Mouse (Mus musculus) thymus, adult 2 months (tissue): ENCODE measurements around the gene Arl15. TPM values are rescaled to one million over a fixed set of nuclear protein-coding genes. Genes with fewer than 3 reads are reported as not detected.

ENCODE experiments used
- DNase-seq: peaks from one replicate; pipeline ENCODE4 v3.0.0; 2021
- H3K27ac ChIP-seq: fragments of 200-500 bp; 2 replicates; pipeline ENCODE4 v1.5.1; 2012; ENCODE audit warnings: low read length, control low read depth; ENCODE audit not compliant: control insufficient read depth, insufficient read depth
- H3K27me3 ChIP-seq: fragments of 200-500 bp; 2 replicates; pipeline ENCODE4 v1.6.1; 2012; ENCODE audit warnings: mild to moderate bottlenecking, low read length, moderate library complexity, mixed read lengths; ENCODE audit not compliant: control insufficient read depth, insufficient read depth
- H3K36me3 ChIP-seq: fragments of 200-500 bp; 2 replicates; pipeline ENCODE4 v1.6.1; 2012; ENCODE audit warnings: mild to moderate bottlenecking, low read length, moderate library complexity; ENCODE audit not compliant: control insufficient read depth, insufficient read depth
- H3K4me1 ChIP-seq: fragments of 200-500 bp; replicated peaks from 2 replicates; pipeline ENCODE4 v1.6.1; 2012; ENCODE audit warnings: low read length; ENCODE audit not compliant: control insufficient read depth, insufficient read depth
- H3K4me3 ChIP-seq: fragments of 200-500 bp; 2 replicates; pipeline ENCODE4 v1.5.1; 2012; ENCODE audit warnings: mild to moderate bottlenecking, low read length, control low read depth, moderate library complexity; ENCODE audit not compliant: control insufficient read depth, insufficient read depth
- CTCF ChIP-seq: fragments of 200-500 bp; IDR thresholded peaks from 2 replicates; pipeline ENCODE4 v1.5.1; 2012; ENCODE audit warnings: mild to moderate bottlenecking, control low read depth, low read length, moderate library complexity, borderline replicate concordance; ENCODE audit not compliant: control insufficient read depth, poor library complexity, insufficient read depth; ENCODE audit errors: extremely low read depth
- POLR2A ChIP-seq: fragments of 200-500 bp; IDR thresholded peaks from 2 replicates; pipeline ENCODE4 v1.6.1; 2012; ENCODE audit warnings: mild to moderate bottlenecking, low read length, control low read depth, moderate library complexity; ENCODE audit not compliant: control insufficient read depth, poor library complexity, insufficient read depth; ENCODE audit errors: extremely low read depth
- WGBS: fragments of 180-500 bp; shearing (Covaris S2); methylation state at CpG from one replicate; pipeline ENCODE4 v1.1.7; 2018; 5-methylcytosine and 5-hydroxymethylcytosine counted together
- polyA plus RNA-seq: library from polyadenylated mRNA; depleted of rRNA; stranded (reverse); fragments of >200 nt; gene quantifications from 2 replicates; pipeline ENCODE4 v1.2.3, GENCODE M21; 2012; rRNA removed

The Arl15 gene
- polyA plus RNA-seq = 4.9 and 5.5 TPM in 2 replicates

- H3K27ac ChIP-seq = peak within 1 kb of the TSS; percentile 19; the same call in 1 of the 2 replicates
- H3K36me3 ChIP-seq = no peaks in the 10 kb centered on the region
- peak within 1 kb of the TSS; percentile 59 for H3K4me3 ChIP-seq
- no peaks in the 10 kb centered on the region for H3K27me3 ChIP-seq
- WGBS = under 1% methylated on average over 49 of the region's 49 CpGs
- peak; percentile 99 for DNase-seq
- peaks cover 14% of the 10 kb centered on the region for H3K4me1 ChIP-seq
- peak; percentile 78 for TF ChIP-seq CTCF
- peak; percentile 100 for TF ChIP-seq POLR2A
Observed at GRCm38 (mm10) chr13:113794039-113794704, at the start of gene Arl15. Gene Arl15 (plus strand): TSS chr13:113794505.

- TF ChIP-seq CTCF (no peak), POLR2A (no peak)
- Histone ChIP-seq H3K4me1 (no peaks in the 10 kb centered on the region), H3K27me3 (no peaks in the 10 kb centered on the region), H3K4me3 (no peak overlapping the region), H3K36me3 (no peaks in the 10 kb centered on the region), H3K27ac (no peak overlapping the region)
- DNase-seq = no peak
- WGBS = 94% methylated on average over 2 of the region's 2 CpGs
Observed at GRCm38 (mm10) chr13:113745301-113745700, 49.0 kb upstream of the Arl15 start.

DNA sequence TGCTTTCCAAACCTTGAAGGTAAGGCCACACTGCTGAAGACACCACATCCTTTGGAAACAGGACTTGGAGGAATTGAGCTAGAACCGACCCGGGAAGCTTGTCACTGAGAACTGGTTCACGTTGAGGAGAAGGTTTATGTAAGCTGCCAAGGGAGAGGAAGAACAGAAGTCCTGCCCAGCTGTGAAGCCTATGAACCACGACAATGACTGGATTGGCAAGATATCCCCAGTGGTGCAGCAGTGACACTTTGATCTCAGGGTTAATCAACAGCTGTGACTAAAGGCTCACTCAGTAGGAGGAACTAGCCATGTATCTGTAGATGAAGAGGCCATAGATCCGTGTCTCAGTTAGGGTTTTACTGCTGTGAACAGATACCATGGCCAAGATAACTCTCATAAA, 43.5 kb upstream of the Arl15 start:
- H3K27ac ChIP-seq = no peak overlapping the region
- H3K4me3 ChIP-seq = no peak overlapping the region
- WGBS = 53% methylated on average over 5 of the region's 5 CpGs
- no peak for TF ChIP-seq CTCF
- TF ChIP-seq POLR2A = no peak
- DNase-seq = no peak
- H3K36me3 ChIP-seq = no peaks in the 10 kb centered on the region
- no peaks in the 10 kb centered on the region for H3K27me3 ChIP-seq
- no peaks in the 10 kb centered on the region for H3K4me1 ChIP-seq

- Histone ChIP-seq H3K27me3 (no peaks in the 10 kb centered on the region), H3K4me1 (no peaks in the 10 kb centered on the region), H3K4me3 (no peak overlapping the region), H3K27ac (no peak overlapping the region), H3K36me3 (no peaks in the 10 kb centered on the region)
- 85% methylated on average over 9 of the region's 9 CpGs for WGBS
- DNase-seq = no peak
- TF ChIP-seq POLR2A (no peak), CTCF (no peak)
Observed at GRCm38 (mm10) chr13:113754731-113755689, 39.3 kb upstream of the Arl15 start.

GRCm38 (mm10) chr13:113755779-113756178, 38.5 kb upstream of the Arl15 start:
- no peak for DNase-seq
- Histone ChIP-seq H3K4me1 (no peaks in the 10 kb centered on the region), H3K36me3 (no peaks in the 10 kb centered on the region), H3K27me3 (no peaks in the 10 kb centered on the region), H3K4me3 (no peak overlapping the region), H3K27ac (no peak overlapping the region)
- TF ChIP-seq POLR2A (no peak), CTCF (no peak)
- WGBS = 52% methylated on average over 6 of the region's 6 CpGs

DNA sequence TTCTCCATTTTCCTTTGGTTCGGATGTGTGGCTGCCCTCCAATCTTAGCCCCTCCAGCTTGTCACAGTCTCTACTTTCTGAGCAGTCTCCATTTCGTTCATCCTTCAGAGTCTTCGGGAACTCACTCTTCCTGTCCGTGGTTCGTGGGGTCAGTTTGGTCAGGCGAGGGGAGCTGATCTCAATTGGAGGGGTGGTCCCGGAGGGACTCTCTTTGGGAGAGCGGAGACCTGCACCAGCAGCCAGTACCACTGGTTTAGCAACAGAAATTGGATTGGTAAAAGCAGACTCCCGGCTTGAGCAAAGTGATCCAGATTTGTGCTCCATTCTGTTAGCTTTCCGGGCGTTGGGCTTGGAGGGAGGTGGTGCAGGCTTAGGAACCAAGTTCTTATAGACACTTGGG, 32.6 kb upstream of the Arl15 start:
- H3K27ac ChIP-seq = no peak overlapping the region
- H3K4me1 ChIP-seq = no peaks in the 10 kb centered on the region
- DNase-seq = no peak
- WGBS = 94% methylated on average over 11 of the region's 11 CpGs
- no peaks in the 10 kb centered on the region for H3K27me3 ChIP-seq
- no peaks in the 10 kb centered on the region for H3K36me3 ChIP-seq
- H3K4me3 ChIP-seq = no peak overlapping the region
- TF ChIP-seq CTCF (no peak), POLR2A (no peak)
